In the genomic region with DNA sequence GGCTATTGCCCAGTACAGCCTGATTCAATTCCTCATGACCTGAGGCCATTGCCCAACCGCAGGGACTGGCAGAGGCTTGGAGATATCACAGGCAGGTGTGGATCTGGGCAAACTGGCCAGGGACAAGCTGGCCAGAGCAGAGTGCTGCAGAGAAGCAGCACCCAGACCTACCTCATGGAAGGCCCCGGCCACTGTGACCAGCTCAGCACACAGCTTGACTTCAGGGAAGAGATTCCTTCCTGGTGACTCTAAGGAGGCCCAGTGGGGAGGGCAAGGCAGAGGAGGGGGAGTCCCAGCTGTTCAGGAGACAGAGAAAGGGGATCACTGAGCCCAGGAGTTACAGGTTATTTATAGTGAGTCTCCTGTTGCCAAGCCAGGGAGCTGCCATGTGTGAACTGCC, we compare ENCODE assay signal across 20 mouse cellular contexts. TPM values are rescaled to one million over a fixed set of nuclear protein-coding genes. Genes with fewer than 3 reads are reported as not detected.
A peak's percentile ranks its signal among the peaks of the same experiment; 100 is the strongest.
DNase-seq lines count a peak whose midpoint lies in the region; ATAC-seq lines count a peak whose summit lies in the region.
"Had no signal": no experiment of that assay in that cellular context is flagged by ENCODE, and none has a peak within 500 bp of the region (broad histone marks: within the 10 kb centered on the region; RNA-seq: fewer than 3 reads in every experiment).

No protein-coding gene starts in this region.

- H3K4me2 ChIP-seq in intestine, embryonic 15.5 days (replicated peaks), result no peak overlapping the region
- H3K4me2 ChIP-seq: embryonic facial prominence, embryonic 15.5 days; hindbrain, embryonic 12.5 days; neural tube, embryonic 13.5 days; stomach, embryonic 15.5 days had no signal

- WGBS in embryonic facial prominence, embryonic 10.5 days, result 78% methylated on average over 2 of the region's 2 CpGs
- WGBS in intestine, embryonic 15.5 days, result 63% methylated on average over 2 of the region's 2 CpGs

- H3K36me3 ChIP-seq in embryonic facial prominence, embryonic 10.5 days (replicated peaks), result peaks cover 15% of the 10 kb centered on the region
- H3K36me3 ChIP-seq in intestine, embryonic 15.5 days, result peaks cover 4% of the 10 kb centered on the region; the same call in 1 of the 2 replicates
- H3K36me3 ChIP-seq: embryonic facial prominence, embryonic 15.5 days; neural tube, embryonic 13.5 days; stomach, embryonic 15.5 days had no signal

- no peaks in the 10 kb centered on the region for H3K27me3 ChIP-seq in embryonic facial prominence, embryonic 10.5 days (replicated peaks; ENCODE audit: low read depth, poor library complexity, severe bottlenecking)
- no peaks in the 10 kb centered on the region for H3K27me3 ChIP-seq in intestine, embryonic 15.5 days (replicated peaks)
- H3K27me3 ChIP-seq: embryonic facial prominence, embryonic 15.5 days; hindbrain, embryonic 12.5 days; neural tube, embryonic 13.5 days; stomach, embryonic 15.5 days had no signal

- H3K27ac ChIP-seq in embryonic facial prominence, embryonic 10.5 days (replicated peaks), result peak overlapping the region; percentile 91
- 0 out of 2 replicates have a peak overlapping the region, but pooled peaks have one; percentile 48 for H3K27ac ChIP-seq in intestine, embryonic 15.5 days
- H3K27ac ChIP-seq: embryonic facial prominence, embryonic 15.5 days; hindbrain, embryonic 12.5 days; macrophage; neural tube, embryonic 13.5 days; stomach, embryonic 15.5 days had no signal

- no peak for ATAC-seq in intestine, embryonic 15.5 days
- ATAC-seq in erythroblast, adult 5-6 weeks (replicated peaks; ENCODE audit: low FRiP score, poor library complexity, severe bottlenecking), result no peak
- ATAC-seq: activated CD4-positive, CD25-positive, alpha-beta regulatory T cell, adult 4 months; CD4-positive, CD25-positive, alpha-beta regulatory T cell, adult 4 months; forebrain, embryonic 16.5 days had no signal

- no peak overlapping the region for H3K4me3 ChIP-seq in embryonic facial prominence, embryonic 10.5 days
- H3K4me3 ChIP-seq in intestine, embryonic 15.5 days (replicated peaks), result no peak overlapping the region
- H3K4me3 ChIP-seq: embryonic facial prominence, embryonic 15.5 days; hindbrain, embryonic 12.5 days; neural tube, embryonic 13.5 days; stomach, embryonic 15.5 days had no signal

- H3K9ac ChIP-seq in intestine, embryonic 15.5 days, result no peak overlapping the region
- H3K9ac ChIP-seq: embryonic facial prominence, embryonic 15.5 days; hindbrain, embryonic 12.5 days; neural tube, embryonic 13.5 days; stomach, embryonic 15.5 days had no signal

- no peaks in the 10 kb centered on the region for H3K9me3 ChIP-seq in embryonic facial prominence, embryonic 10.5 days
- no peaks in the 10 kb centered on the region for H3K9me3 ChIP-seq in intestine, embryonic 15.5 days
- H3K9me3 ChIP-seq: embryonic facial prominence, embryonic 15.5 days; hindbrain, embryonic 12.5 days; neural tube, embryonic 13.5 days; stomach, embryonic 15.5 days had no signal

- H3K4me1 ChIP-seq in embryonic facial prominence, embryonic 10.5 days, result peaks cover 36% of the 10 kb centered on the region
- peaks cover 20% of the 10 kb centered on the region for H3K4me1 ChIP-seq in intestine, embryonic 15.5 days (replicated peaks)

- DNase-seq in heart, adult 9 months (ENCODE audit: low spot score in 2 of 2), result peak; percentile 28 to 29
- no peak for DNase-seq in heart, adult 8-10 months (ENCODE audit: low spot score)
- DNase-seq in Muller cell, postnatal 12 days (ENCODE audit: inconsistent ontology term), result peak; percentile 18
- no peak for DNase-seq in embryonic facial prominence, embryonic 10.5 days (ENCODE audit: low spot score)
- DNase-seq in cerebellum, adult 9-10 months, result no peak
- no peak for DNase-seq in left cerebral cortex, adult 9 months (ENCODE audit: low spot score in 2 of 2)
- DNase-seq: cerebellum, postnatal 36 days; kidney, adult 8-10 months; lung, adult 2 months; thymus, postnatal 25 days had no signal

RNA-seq across cellular contexts. Expression of gene Ldlr, which starts 2.2 kb away (rescaled TPM):
- 1 to 10 TPM; 2.3 to 3.8 (median 3.0) TPM for total RNA-seq in heart, adult 8-10 months (2022)
- polyA plus RNA-seq in embryonic facial prominence, embryonic 10.5 days (2016; fragmentation: Nextera tagmentation; extraction: Ambion mirVana), result 51.6 and 55.9 TPM in 2 replicates
- 76.7 and 81.2 TPM in 2 replicates for polyA plus RNA-seq in intestine, embryonic 15.5 days (2015; fragmentation: Nextera tagmentation; extraction: Ambion mirVana)
- 2.5 and 6.9 TPM in 2 replicates for total RNA-seq in erythroblast, adult 5-6 weeks (2015; ENCODE audit: low replicate concordance)
- total RNA-seq in erythroblast, adult 5-6 weeks (2017; ENCODE audit: low replicate concordance), result 3.7 and 5.4 TPM in 2 replicates

RNA-seq across cellular contexts. Expression of gene Spc24, which starts 39.1 kb away (rescaled TPM):
- total RNA-seq in heart, adult 8-10 months (2022), result 1 to 10 TPM; 5.6 to 8.6 (median 7.7) TPM
- polyA plus RNA-seq in embryonic facial prominence, embryonic 10.5 days (2016; fragmentation: Nextera tagmentation; extraction: Ambion mirVana), result 187 TPM in 2 replicates
- polyA plus RNA-seq in intestine, embryonic 15.5 days (2015; fragmentation: Nextera tagmentation; extraction: Ambion mirVana), result 94.2 and 107 TPM in 2 replicates
- total RNA-seq in erythroblast, adult 5-6 weeks (2015; ENCODE audit: low replicate concordance), result 28.0 and 63.8 TPM in 2 replicates
- 23.6 and 31.9 TPM in 2 replicates for total RNA-seq in erythroblast, adult 5-6 weeks (2017; ENCODE audit: low replicate concordance)

Comparison
In these comparisons a context has a peak if more than half of its experiments do, and no peak if none do; other contexts are left out.
1. DNase-seq: peak in heart, adult 9 months (2 of 2) and Muller cell, postnatal 12 days (single experiment); none in heart, adult 8-10 months (single experiment), embryonic facial prominence, embryonic 10.5 days (single experiment), cerebellum, adult 9-10 months (single experiment) and left cerebral cortex, adult 9 months (0 of 2).